Mouse (Mus musculus) ES-Bruce4 (cell line): ENCODE results near the gene Fgfr2. TPM values are rescaled to one million over a fixed set of nuclear protein-coding genes. Genes with fewer than 3 reads are reported as not detected.

Source experiments
- H3K27ac ChIP-seq: 2 replicates; pipeline ENCODE4 v1.5.1; 2012; ENCODE audit warnings: low read length, inconsistent platforms; ENCODE audit not compliant: insufficient read depth
- H3K27me3 ChIP-seq: 2 replicates; pipeline ENCODE4 v1.6.1; 2012; ENCODE audit warnings: mild to moderate bottlenecking, low read length, inconsistent platforms; ENCODE audit not compliant: control insufficient read depth, poor library complexity, insufficient read depth, severe bottlenecking
- H3K36me3 ChIP-seq: 2 replicates; pipeline ENCODE4 v1.6.1; 2012; ENCODE audit warnings: inconsistent platforms, mild to moderate bottlenecking, low read length, moderate library complexity; ENCODE audit not compliant: control insufficient read depth, poor library complexity, insufficient read depth, severe bottlenecking
- H3K4me1 ChIP-seq: one replicate; pipeline ENCODE4 v1.8.1; 2011; ENCODE audit warnings: low read length; ENCODE audit not compliant: control insufficient read depth, insufficient read depth
- H3K4me3 ChIP-seq: 2 replicates; pipeline ENCODE4 v1.5.1; 2011; ENCODE audit warnings: low read depth, mild to moderate bottlenecking, low read length
- H3K9ac ChIP-seq: 2 replicates; pipeline ENCODE4 v1.6.1; 2012; ENCODE audit warnings: low read depth, mild to moderate bottlenecking, inconsistent platforms; ENCODE audit not compliant: poor library complexity, severe bottlenecking
- H3K9me3 ChIP-seq: replicated peaks from 2 replicates; pipeline ENCODE4 v1.6.1; 2012; ENCODE audit warnings: mild to moderate bottlenecking, low read length, inconsistent platforms; ENCODE audit not compliant: control insufficient read depth, poor library complexity, insufficient read depth, severe bottlenecking
- CTCF ChIP-seq: IDR thresholded peaks from one replicate; pipeline ENCODE4 v1.8.1; 2011; ENCODE audit warnings: low read depth, low read length
- EP300 ChIP-seq: IDR thresholded peaks from 2 replicates; pipeline ENCODE4 v1.6.1; 2011; ENCODE audit warnings: low read depth, low read length; ENCODE audit not compliant: insufficient read depth
- POLR2A ChIP-seq: IDR thresholded peaks from one replicate; pipeline ENCODE4 v1.8.1; 2011; ENCODE audit warnings: low read length; ENCODE audit not compliant: insufficient read depth
- polyA plus RNA-seq: library from polyadenylated mRNA; stranded (reverse); fragments of >200 nt; gene quantifications from 2 replicates; pipeline ENCODE4 v1.2.4, GENCODE M21; 2011; ENCODE audit warnings: low read depth; ENCODE audit not compliant: missing spikeins, insufficient read depth, insufficient read length

The Fgfr2 gene
- polyA plus RNA-seq, 1 experiment = 34.8 TPM

- no peak overlapping the region for H3K27ac ChIP-seq
- H3K9ac ChIP-seq = no peak overlapping the region
- no peaks in the 10 kb centered on the region for H3K4me1 ChIP-seq
Measured at GRCm38 (mm10) chr7:132284795-132285194, 838.4 kb downstream of the Fgfr2 start.

DNA sequence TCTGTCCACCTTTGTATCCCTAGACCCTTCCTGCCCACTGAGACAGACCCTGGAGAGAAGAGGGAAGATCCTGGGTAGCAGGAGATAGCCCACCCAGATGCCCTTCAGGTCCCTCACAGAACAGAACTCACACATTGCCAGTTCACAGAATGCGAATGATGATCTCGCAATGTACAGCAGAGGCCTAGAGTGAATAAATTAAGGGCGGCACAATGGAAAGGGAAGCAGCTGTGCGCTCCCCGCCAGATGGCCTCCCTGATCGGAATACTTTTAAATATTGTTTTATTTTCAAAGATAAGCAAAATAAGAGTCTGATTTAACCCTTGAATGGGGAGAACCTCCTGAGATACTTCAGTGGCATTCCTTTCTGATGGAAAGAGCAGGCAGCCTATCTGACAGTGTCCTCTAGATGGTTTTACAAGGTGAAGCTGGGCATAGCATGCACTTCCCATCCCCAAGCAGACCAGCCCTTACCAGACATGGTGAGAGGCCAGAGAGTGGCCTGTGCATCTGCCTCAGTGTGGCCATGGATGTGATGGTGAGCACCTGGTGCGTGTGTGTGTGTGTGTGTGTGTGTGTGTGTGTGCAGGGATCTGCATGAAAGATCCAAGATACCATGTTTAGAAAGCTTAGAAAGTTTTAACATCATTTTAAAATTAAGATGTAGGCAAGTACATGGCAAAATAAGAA lies 839.0 kb downstream of the Fgfr2 start:
- Histone ChIP-seq H3K27ac (no peak overlapping the region), H3K36me3 (no peaks in the 10 kb centered on the region), H3K4me1 (no peaks in the 10 kb centered on the region), H3K27me3 (no peaks in the 10 kb centered on the region), H3K4me3 (no peak overlapping the region), H3K9me3 (no peaks in the 10 kb centered on the region), H3K9ac (no peak overlapping the region)
- TF ChIP-seq CTCF (no peak), EP300 (no peak), POLR2A (no peak)

More at GRCm38 (mm10) chr7:132284795-132285194, 838.4 kb downstream of the Fgfr2 start:
- Histone ChIP-seq H3K9me3 (no peaks in the 10 kb centered on the region), H3K36me3 (no peaks in the 10 kb centered on the region), H3K27me3 (no peaks in the 10 kb centered on the region), H3K4me3 (no peak overlapping the region)
- TF ChIP-seq POLR2A = no peak
- no peak for TF ChIP-seq EP300
- TF ChIP-seq CTCF = no peak

GRCm38 (mm10) chr7:132282576-132282975 lies 840.6 kb downstream of the Fgfr2 start:
- Histone ChIP-seq H3K9me3 (no peaks in the 10 kb centered on the region), H3K4me3 (no peak overlapping the region), H3K27ac (no peak overlapping the region), H3K9ac (no peak overlapping the region), H3K27me3 (no peaks in the 10 kb centered on the region), H3K36me3 (no peaks in the 10 kb centered on the region), H3K4me1 (no peaks in the 10 kb centered on the region)
- TF ChIP-seq EP300 = no peak
- no peak for TF ChIP-seq CTCF
- TF ChIP-seq POLR2A = no peak

GRCm38 (mm10) chr7:132282161-132282560 lies 841.0 kb downstream of the Fgfr2 start:
- Histone ChIP-seq H3K9me3 (no peaks in the 10 kb centered on the region), H3K4me3 (no peak overlapping the region), H3K27me3 (no peaks in the 10 kb centered on the region), H3K36me3 (no peaks in the 10 kb centered on the region), H3K27ac (no peak overlapping the region), H3K4me1 (no peaks in the 10 kb centered on the region), H3K9ac (no peak overlapping the region)
- TF ChIP-seq CTCF (no peak), POLR2A (no peak), EP300 (no peak)

GRCm38 (mm10) chr7:132281753-132282152 lies 841.4 kb downstream of the Fgfr2 start:
- no peak for TF ChIP-seq POLR2A
- no peak for TF ChIP-seq CTCF
- no peak for TF ChIP-seq EP300
- no peaks in the 10 kb centered on the region for H3K4me1 ChIP-seq
- no peak overlapping the region for H3K27ac ChIP-seq
- H3K27me3 ChIP-seq = no peaks in the 10 kb centered on the region
- H3K9ac ChIP-seq = no peak overlapping the region
- no peaks in the 10 kb centered on the region for H3K9me3 ChIP-seq
- no peak overlapping the region for H3K4me3 ChIP-seq
- H3K36me3 ChIP-seq = no peaks in the 10 kb centered on the region

- H3K4me3 ChIP-seq = no peak overlapping the region
- H3K9ac ChIP-seq = no peak overlapping the region
- no peak for TF ChIP-seq POLR2A
- TF ChIP-seq EP300 = no peak
- TF ChIP-seq CTCF = no peak
- no peaks in the 10 kb centered on the region for H3K27me3 ChIP-seq
- no peaks in the 10 kb centered on the region for H3K4me1 ChIP-seq
- H3K27ac ChIP-seq = no peak overlapping the region
- H3K36me3 ChIP-seq = no peaks in the 10 kb centered on the region
- H3K9me3 ChIP-seq = no peaks in the 10 kb centered on the region
Measured at GRCm38 (mm10) chr7:132278658-132279057, 844.5 kb downstream of the Fgfr2 start.
